Mouse (Mus musculus): Measurements from ENCODE around the gene Kcnq5. TPM values are rescaled to one million over a fixed set of nuclear protein-coding genes. Genes with fewer than 3 reads are reported as not detected.

The Kcnq5 gene
- polyA plus RNA-seq (2015; fragmentation: Nextera tagmentation; extraction: Ambion mirVana) = 1.5 and 1.9 TPM in 2 replicates

- under 1% methylated on average over 81 of the region's 89 CpGs for WGBS
- H3K36me3 ChIP-seq (replicated peaks) = no peaks in the 10 kb centered on the region
- H3K27ac ChIP-seq = peak within 1 kb of the TSS; percentile 36
- ATAC-seq (replicated peaks) = peak; percentile 91
- H3K27me3 ChIP-seq (replicated peaks) = peaks cover 12% of the 10 kb centered on the region
- peak within 1 kb of the TSS; percentile 77 for H3K4me3 ChIP-seq
- peak within 1 kb of the TSS; percentile 56 for H3K9ac ChIP-seq
- peaks cover 16% of the 10 kb centered on the region for H3K4me1 ChIP-seq
- peak within 1 kb of the TSS; percentile 98 for H3K4me2 ChIP-seq
- H3K9me3 ChIP-seq = no peaks in the 10 kb centered on the region
Observed at GRCm38 (mm10) chr1:21961251-21962082, at the start of gene Kcnq5. Kcnq5 (minus strand) TSS chr1:21961942.

- Histone ChIP-seq H3K36me3 (replicated peaks) (no peaks in the 10 kb centered on the region), H3K9me3 (no peaks in the 10 kb centered on the region), H3K9ac (no peak overlapping the region), H3K27me3 (replicated peaks) (no peaks in the 10 kb centered on the region), H3K4me3 (no peak overlapping the region), H3K4me1 (no peaks in the 10 kb centered on the region), H3K4me2 (no peak overlapping the region), H3K27ac (no peak overlapping the region)
- ATAC-seq (replicated peaks) = no peak
Observed at GRCm38 (mm10) chr1:21979755-21980154, 18.0 kb upstream of the Kcnq5 start.

GRCm38 (mm10) chr1:21979292-21979691, 17.6 kb upstream of the Kcnq5 start:
- ATAC-seq (replicated peaks) = no peak
- Histone ChIP-seq H3K4me1 (no peaks in the 10 kb centered on the region), H3K27ac (no peak overlapping the region), H3K4me2 (no peak overlapping the region), H3K9ac (no peak overlapping the region), H3K36me3 (replicated peaks) (no peaks in the 10 kb centered on the region), H3K27me3 (replicated peaks) (no peaks in the 10 kb centered on the region), H3K4me3 (no peak overlapping the region), H3K9me3 (no peaks in the 10 kb centered on the region)
- 66% methylated on average over 1 of the region's 1 CpGs for WGBS

- Histone ChIP-seq H3K4me1 (no peaks in the 10 kb centered on the region), H3K4me3 (no peak overlapping the region), H3K36me3 (replicated peaks) (no peaks in the 10 kb centered on the region), H3K4me2 (no peak overlapping the region), H3K9me3 (no peaks in the 10 kb centered on the region), H3K27ac (no peak overlapping the region), H3K9ac (no peak overlapping the region), H3K27me3 (replicated peaks) (no peaks in the 10 kb centered on the region)
- WGBS = 90% methylated on average over 3 of the region's 3 CpGs
- no peak for ATAC-seq (replicated peaks)
Observed at GRCm38 (mm10) chr1:21974040-21974439, 12.3 kb upstream of the Kcnq5 start.

- no peak overlapping the region for H3K27ac ChIP-seq
- peaks cover 5% of the 10 kb centered on the region for H3K27me3 ChIP-seq (replicated peaks)
- H3K4me1 ChIP-seq = peaks cover 5% of the 10 kb centered on the region; the same call in 1 of the 2 replicates
- H3K4me3 ChIP-seq = no peak overlapping the region
- H3K4me2 ChIP-seq = no peak overlapping the region
- ATAC-seq (replicated peaks) = no peak
- H3K9me3 ChIP-seq = no peaks in the 10 kb centered on the region
- no peaks in the 10 kb centered on the region for H3K36me3 ChIP-seq (replicated peaks)
- 80% methylated on average over 3 of the region's 3 CpGs for WGBS
- no peak overlapping the region for H3K9ac ChIP-seq
Observed at GRCm38 (mm10) chr1:21967139-21967538, 5.4 kb upstream of the Kcnq5 start.

- no peak overlapping the region; the same call in 1 of the 2 replicates for H3K4me3 ChIP-seq
- WGBS = 59% methylated on average over 16 of the region's 16 CpGs
- H3K4me1 ChIP-seq = peaks cover 16% of the 10 kb centered on the region
- no peak overlapping the region for H3K27ac ChIP-seq
- no peak for ATAC-seq (replicated peaks)
- no peaks in the 10 kb centered on the region for H3K9me3 ChIP-seq
- H3K9ac ChIP-seq = no peak overlapping the region
- peak overlapping the region; percentile 98 for H3K4me2 ChIP-seq
- H3K27me3 ChIP-seq (replicated peaks) = peaks cover 12% of the 10 kb centered on the region
- H3K36me3 ChIP-seq (replicated peaks) = no peaks in the 10 kb centered on the region
Observed at GRCm38 (mm10) chr1:21962896-21963864, 1.4 kb upstream of the Kcnq5 start.

GRCm38 (mm10) chr1:21962083-21962471, 335 bp upstream of the Kcnq5 start:
- ATAC-seq (replicated peaks) = peak; percentile 47
- WGBS = under 1% methylated on average over 19 of the region's 19 CpGs
- no peak overlapping the region for H3K27ac ChIP-seq

GRCm38 (mm10) chr1:21960421-21961250, 1.1 kb downstream of the Kcnq5 start:
- peak; percentile 48 for ATAC-seq (replicated peaks)

More at GRCm38 (mm10) chr1:21962083-21962471, 335 bp upstream of the Kcnq5 start:
- peak overlapping the region; percentile 98 for H3K4me2 ChIP-seq
- H3K36me3 ChIP-seq (replicated peaks) = no peaks in the 10 kb centered on the region
- H3K27me3 ChIP-seq (replicated peaks) = peaks cover 12% of the 10 kb centered on the region
- H3K4me1 ChIP-seq = peaks cover 16% of the 10 kb centered on the region
- peak overlapping the region; percentile 77 for H3K4me3 ChIP-seq
- H3K9ac ChIP-seq = peak overlapping the region; percentile 56
- no peaks in the 10 kb centered on the region for H3K9me3 ChIP-seq

GRCm38 (mm10) chr1:21959648-21960285, 2.0 kb downstream of the Kcnq5 start:
- no peak overlapping the region for H3K27ac ChIP-seq
- ATAC-seq (replicated peaks) = no peak
- peaks cover 16% of the 10 kb centered on the region for H3K4me1 ChIP-seq
- no peaks in the 10 kb centered on the region for H3K9me3 ChIP-seq
- 37% methylated on average over 8 of the region's 8 CpGs for WGBS
- H3K4me3 ChIP-seq = peak overlapping the region; percentile 77
- H3K36me3 ChIP-seq (replicated peaks) = no peaks in the 10 kb centered on the region
- peak overlapping the region; percentile 98 for H3K4me2 ChIP-seq
- H3K27me3 ChIP-seq (replicated peaks) = peaks cover 12% of the 10 kb centered on the region
- no peak overlapping the region for H3K9ac ChIP-seq

More at GRCm38 (mm10) chr1:21960421-21961250, 1.1 kb downstream of the Kcnq5 start:
- under 1% methylated on average over 48 of the region's 48 CpGs for WGBS
- Histone ChIP-seq H3K4me1 (peaks cover 16% of the 10 kb centered on the region), H3K9me3 (no peaks in the 10 kb centered on the region), H3K27me3 (replicated peaks) (peaks cover 12% of the 10 kb centered on the region), H3K4me2 (peak overlapping the region; percentile 98), H3K27ac (peak overlapping the region; percentile 36; the same call in 1 of the 2 replicates), H3K36me3 (replicated peaks) (no peaks in the 10 kb centered on the region), H3K9ac (peak overlapping the region; percentile 56), H3K4me3 (peak overlapping the region; percentile 77)

GRCm38 (mm10) chr1:21958013-21958412, 3.7 kb downstream of the Kcnq5 start:
- H3K9ac ChIP-seq = no peak overlapping the region
- H3K4me3 ChIP-seq = no peak overlapping the region
- no peak overlapping the region for H3K4me2 ChIP-seq
- H3K4me1 ChIP-seq = peaks cover 16% of the 10 kb centered on the region
- 65% methylated on average over 4 of the region's 4 CpGs for WGBS
- no peak for ATAC-seq (replicated peaks)
- H3K27me3 ChIP-seq (replicated peaks) = peaks cover 9% of the 10 kb centered on the region
- no peak overlapping the region for H3K27ac ChIP-seq
- H3K36me3 ChIP-seq (replicated peaks) = no peaks in the 10 kb centered on the region
- H3K9me3 ChIP-seq = no peaks in the 10 kb centered on the region

- ATAC-seq (replicated peaks) = no peak
- H3K4me3 ChIP-seq = no peak overlapping the region
- no peaks in the 10 kb centered on the region for H3K36me3 ChIP-seq (replicated peaks)
- no peaks in the 10 kb centered on the region for H3K27me3 ChIP-seq (replicated peaks)
- no peak overlapping the region for H3K27ac ChIP-seq
- H3K4me1 ChIP-seq = no peaks in the 10 kb centered on the region
- H3K9ac ChIP-seq = no peak overlapping the region
- H3K4me2 ChIP-seq = no peak overlapping the region
- no peaks in the 10 kb centered on the region for H3K9me3 ChIP-seq
- WGBS = 84% methylated on average over 4 of the region's 4 CpGs
Observed at GRCm38 (mm10) chr1:21940831-21941230, 20.9 kb downstream of the Kcnq5 start.
